Mouse (Mus musculus): ENCODE results near the gene 1700001C19Rik.

1700001C19Rik gene

DNA sequence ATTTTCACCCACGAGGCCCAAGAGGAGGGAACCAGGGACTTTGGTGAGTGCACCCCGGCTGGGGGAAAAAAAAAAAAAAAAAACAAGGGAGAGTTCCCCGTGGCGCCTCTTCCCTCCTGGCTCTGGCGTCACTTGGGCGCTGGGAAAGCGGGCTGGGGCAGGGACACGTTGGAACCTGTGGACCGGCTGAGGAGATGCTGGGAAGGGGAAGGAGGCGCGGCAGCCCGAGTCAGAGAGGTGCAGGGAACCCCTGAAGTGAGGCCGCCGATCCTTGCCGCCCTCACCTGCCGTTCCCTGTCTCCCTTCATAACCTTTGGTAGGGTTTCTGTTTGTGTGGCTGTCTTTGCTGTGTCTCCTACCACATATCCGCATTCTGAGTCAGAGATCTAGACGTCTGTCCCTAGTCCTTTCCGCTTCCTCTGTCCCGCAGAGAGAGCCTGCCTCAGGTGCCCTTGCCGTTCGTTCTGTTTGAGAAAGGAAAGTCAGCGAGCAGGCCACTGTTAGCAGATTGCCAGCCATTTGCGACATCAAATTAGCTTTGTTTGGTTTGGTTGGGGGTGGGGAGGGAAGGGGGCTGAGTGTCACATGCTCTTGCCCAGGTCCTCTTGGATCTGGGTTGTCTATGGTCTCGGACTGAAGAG, at the start of gene 1700001C19Rik:
Gene 1700001C19Rik, minus strand, starts transcription at position 470 of the 641 bp plus-strand sequence.
- Histone ChIP-seq H3K4me1 (replicated peaks; ENCODE audit: low read depth, low read length) (peaks cover 53% of the 10 kb centered on the region), H3K4me3 (replicated peaks; ENCODE audit: low read length) (peak within 1 kb of the TSS; percentile 84), H3K9me3 (ENCODE audit: low read length) (no peaks in the 10 kb centered on the region), H3K36me3 (ENCODE audit: insufficient read depth, low read length) (no peaks in the 10 kb centered on the region), H3K27me3 (ENCODE audit: insufficient read depth, low read length) (peaks cover 30% of the 10 kb centered on the region)
- no peak for TF ChIP-seq POU5F1 (IDR thresholded peaks at IDR 0.05; ENCODE audit: borderline replicate concordance, low read length)
- no peak for TF ChIP-seq CTCF (conservative IDR thresholded peaks at IDR 0.05; ENCODE audit: low read length)
- TF ChIP-seq NANOG (IDR thresholded peaks at IDR 0.05; ENCODE audit: borderline replicate concordance, low read length): no peak

DNA sequence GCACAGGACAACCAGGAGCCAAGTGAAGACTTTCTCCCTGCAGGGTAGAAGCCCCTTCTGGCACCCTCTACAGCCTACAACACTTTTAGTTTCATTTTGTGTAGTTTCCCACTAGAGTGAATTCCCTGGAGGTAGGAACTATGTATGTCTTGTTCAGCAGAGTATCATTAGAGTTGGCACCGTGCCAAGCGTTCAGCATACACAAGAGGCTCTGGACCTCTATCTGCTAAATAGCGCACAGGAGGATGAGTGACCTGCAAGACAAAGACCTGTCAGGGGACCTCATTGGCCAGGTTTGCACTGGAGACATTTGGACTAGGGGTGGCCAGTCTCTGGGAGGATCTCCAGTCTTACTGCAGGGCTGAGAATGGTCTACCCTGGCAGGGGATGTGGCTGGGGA, 48.6 kb upstream of the 1700001C19Rik start:
- Histone ChIP-seq H3K36me3 (ENCODE audit: insufficient read depth, low read length) (peaks cover 37% of the 10 kb centered on the region), H3K4me1 (replicated peaks; ENCODE audit: low read depth, low read length) (peaks cover 80% of the 10 kb centered on the region), H3K4me3 (replicated peaks; ENCODE audit: low read length) (no peak overlapping the region), H3K9me3 (ENCODE audit: low read length) (no peaks in the 10 kb centered on the region), H3K27me3 (ENCODE audit: insufficient read depth, low read length) (no peaks in the 10 kb centered on the region)
- TF ChIP-seq CTCF (conservative IDR thresholded peaks at IDR 0.05; ENCODE audit: low read length) (no peak), POU5F1 (IDR thresholded peaks at IDR 0.05; ENCODE audit: borderline replicate concordance, low read length) (no peak), NANOG (IDR thresholded peaks at IDR 0.05; ENCODE audit: borderline replicate concordance, low read length) (no peak)

DNA sequence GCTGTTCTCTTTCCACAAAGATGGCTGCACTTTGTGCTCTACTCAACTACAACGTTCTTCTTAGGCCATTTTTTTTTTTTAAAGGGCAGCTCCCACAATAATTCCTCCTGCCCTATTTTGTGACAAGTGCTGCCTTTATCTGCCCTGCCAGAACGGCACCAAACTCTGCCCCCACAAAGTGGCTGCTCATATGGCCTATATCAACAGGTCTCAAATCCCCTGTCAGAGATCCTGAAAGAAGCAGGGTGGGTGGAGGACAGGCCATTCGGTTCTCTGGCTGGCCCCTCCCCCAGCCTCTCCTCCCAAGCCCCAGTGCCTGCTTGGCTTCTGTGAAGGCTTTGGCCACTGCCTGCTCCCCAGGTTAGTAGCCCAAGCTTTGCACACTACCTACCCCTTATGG, 47.8 kb upstream of the 1700001C19Rik start:
- Histone ChIP-seq H3K36me3 (ENCODE audit: insufficient read depth, low read length) (peaks cover 29% of the 10 kb centered on the region), H3K4me3 (replicated peaks; ENCODE audit: low read length) (no peak overlapping the region), H3K4me1 (replicated peaks; ENCODE audit: low read depth, low read length) (peaks cover 80% of the 10 kb centered on the region), H3K9me3 (ENCODE audit: low read length) (no peaks in the 10 kb centered on the region), H3K27me3 (ENCODE audit: insufficient read depth, low read length) (no peaks in the 10 kb centered on the region)
- TF ChIP-seq POU5F1 (IDR thresholded peaks at IDR 0.05; ENCODE audit: borderline replicate concordance, low read length): no peak
- TF ChIP-seq NANOG (IDR thresholded peaks at IDR 0.05; ENCODE audit: borderline replicate concordance, low read length): no peak
- no peak for TF ChIP-seq CTCF (conservative IDR thresholded peaks at IDR 0.05; ENCODE audit: low read length)

DNA sequence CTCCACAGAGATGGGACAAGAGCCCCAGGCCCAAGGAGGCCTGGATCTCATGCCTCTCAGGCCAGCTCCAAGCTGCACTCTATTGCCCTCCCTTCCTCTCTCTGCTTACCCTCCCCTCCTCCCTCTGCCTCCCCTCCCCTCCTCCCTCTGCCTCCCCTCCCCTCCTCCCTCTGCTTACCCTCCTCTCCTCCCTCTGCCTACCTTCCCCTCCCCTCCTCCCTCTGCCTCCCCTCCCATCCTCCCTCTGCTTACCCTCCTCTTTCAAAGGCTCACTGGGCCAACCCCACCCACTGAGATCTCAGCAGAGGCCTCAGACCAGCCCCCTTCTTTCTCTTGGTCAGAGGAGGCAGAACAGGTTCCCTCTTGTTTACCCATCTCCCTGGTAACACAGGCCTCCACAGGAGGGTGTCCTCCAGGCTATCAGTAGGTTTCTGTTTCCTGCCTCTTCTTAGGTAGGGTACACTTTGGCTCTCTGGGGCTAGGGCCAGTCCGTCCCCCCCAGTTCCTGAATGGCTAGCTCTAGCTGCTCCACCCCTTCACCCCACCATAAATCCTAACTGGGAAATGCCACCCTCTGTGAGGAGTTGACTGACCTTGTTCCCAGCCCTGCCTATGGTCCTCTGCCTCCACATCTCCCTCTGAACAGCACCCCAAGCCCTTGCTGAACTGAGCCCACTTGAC, 47.2 kb upstream of the 1700001C19Rik start:
- no peaks in the 10 kb centered on the region for H3K27me3 ChIP-seq (ENCODE audit: insufficient read depth, low read length)
- H3K4me3 ChIP-seq (replicated peaks; ENCODE audit: low read length): no peak overlapping the region
- TF ChIP-seq POU5F1 (IDR thresholded peaks at IDR 0.05; ENCODE audit: borderline replicate concordance, low read length) (no peak), CTCF (conservative IDR thresholded peaks at IDR 0.05; ENCODE audit: low read length) (no peak), NANOG (IDR thresholded peaks at IDR 0.05; ENCODE audit: borderline replicate concordance, low read length) (no peak)
- peaks cover 23% of the 10 kb centered on the region for H3K36me3 ChIP-seq (ENCODE audit: insufficient read depth, low read length)
- no peaks in the 10 kb centered on the region for H3K9me3 ChIP-seq (ENCODE audit: low read length)
- H3K4me1 ChIP-seq (replicated peaks; ENCODE audit: low read depth, low read length): peaks cover 78% of the 10 kb centered on the region

DNA sequence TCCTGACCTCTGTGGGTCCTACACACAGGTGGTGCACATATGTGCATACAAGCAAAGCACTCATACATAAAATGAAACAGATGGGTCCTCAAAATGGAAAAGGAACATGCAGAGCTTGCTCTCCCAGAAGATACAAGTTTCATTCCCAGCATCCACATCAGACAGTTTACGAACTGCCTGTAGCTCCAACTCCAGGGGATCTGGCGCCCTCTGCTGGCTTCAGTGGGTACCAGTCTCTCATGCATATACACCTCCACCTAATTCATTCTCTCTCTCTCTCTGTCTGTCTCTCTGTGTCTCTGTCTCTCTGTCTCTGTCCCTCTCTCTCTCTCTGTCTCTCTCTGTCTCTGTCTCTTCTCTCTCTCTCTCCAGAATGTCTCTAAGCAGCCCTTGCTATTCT, 45.2 kb upstream of the 1700001C19Rik start:
- Histone ChIP-seq H3K4me3 (replicated peaks; ENCODE audit: low read length) (no peak overlapping the region), H3K36me3 (ENCODE audit: insufficient read depth, low read length) (peaks cover 3% of the 10 kb centered on the region), H3K27me3 (ENCODE audit: insufficient read depth, low read length) (no peaks in the 10 kb centered on the region), H3K4me1 (replicated peaks; ENCODE audit: low read depth, low read length) (peaks cover 58% of the 10 kb centered on the region), H3K9me3 (ENCODE audit: low read length) (no peaks in the 10 kb centered on the region)
- TF ChIP-seq NANOG (IDR thresholded peaks at IDR 0.05; ENCODE audit: borderline replicate concordance, low read length) (no peak), CTCF (conservative IDR thresholded peaks at IDR 0.05; ENCODE audit: low read length) (peak; percentile 91), POU5F1 (IDR thresholded peaks at IDR 0.05; ENCODE audit: borderline replicate concordance, low read length) (no peak)

DNA sequence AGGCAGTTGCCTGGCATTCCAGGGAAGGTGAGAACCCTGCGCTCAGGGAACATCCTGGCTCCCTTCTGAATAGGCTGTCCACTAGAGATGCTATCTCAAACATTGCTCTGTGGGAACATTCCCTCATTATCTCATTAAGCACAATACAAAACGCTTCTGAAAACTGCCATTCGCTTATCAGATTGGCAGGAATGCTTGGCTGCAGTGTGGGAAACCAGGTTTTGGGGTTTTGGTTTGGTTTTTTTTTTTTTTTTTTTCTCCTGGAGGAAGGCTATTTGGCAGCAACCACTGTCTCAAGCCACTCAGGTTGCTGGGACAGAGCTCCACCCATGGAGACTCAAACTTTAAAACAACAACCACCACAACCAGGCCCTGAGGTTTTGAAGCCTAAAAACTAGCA, 42.7 kb upstream of the 1700001C19Rik start:
- Histone ChIP-seq H3K4me1 (replicated peaks; ENCODE audit: low read depth, low read length) (peaks cover 33% of the 10 kb centered on the region), H3K4me3 (replicated peaks; ENCODE audit: low read length) (no peak overlapping the region), H3K36me3 (ENCODE audit: insufficient read depth, low read length) (no peaks in the 10 kb centered on the region), H3K27me3 (ENCODE audit: insufficient read depth, low read length) (no peaks in the 10 kb centered on the region), H3K9me3 (ENCODE audit: low read length) (no peaks in the 10 kb centered on the region)
- TF ChIP-seq CTCF (conservative IDR thresholded peaks at IDR 0.05; ENCODE audit: low read length) (no peak), POU5F1 (IDR thresholded peaks at IDR 0.05; ENCODE audit: borderline replicate concordance, low read length) (no peak), NANOG (IDR thresholded peaks at IDR 0.05; ENCODE audit: borderline replicate concordance, low read length) (no peak)

DNA sequence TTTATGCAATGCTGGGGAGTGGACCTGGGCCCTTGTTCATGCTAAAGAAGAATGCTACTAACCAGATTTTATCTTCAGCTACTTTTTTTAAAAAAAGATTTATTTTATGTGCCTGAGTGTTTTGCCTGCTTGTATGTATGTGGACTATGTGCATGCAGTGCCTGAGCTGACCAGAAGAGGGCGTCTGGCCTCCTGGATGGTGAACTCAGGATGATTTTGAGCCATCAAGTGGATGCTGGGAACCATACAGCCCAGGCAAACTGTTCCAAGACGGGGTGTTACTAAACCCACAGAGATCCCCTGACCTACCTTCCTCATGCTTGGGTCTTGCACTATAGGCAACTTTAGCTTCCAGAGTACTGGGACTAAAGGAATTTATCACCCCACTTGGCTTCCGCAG, 38.5 kb upstream of the 1700001C19Rik start:
- TF ChIP-seq POU5F1 (IDR thresholded peaks at IDR 0.05; ENCODE audit: borderline replicate concordance, low read length) (no peak), CTCF (conservative IDR thresholded peaks at IDR 0.05; ENCODE audit: low read length) (peak; percentile 95)

DNA sequence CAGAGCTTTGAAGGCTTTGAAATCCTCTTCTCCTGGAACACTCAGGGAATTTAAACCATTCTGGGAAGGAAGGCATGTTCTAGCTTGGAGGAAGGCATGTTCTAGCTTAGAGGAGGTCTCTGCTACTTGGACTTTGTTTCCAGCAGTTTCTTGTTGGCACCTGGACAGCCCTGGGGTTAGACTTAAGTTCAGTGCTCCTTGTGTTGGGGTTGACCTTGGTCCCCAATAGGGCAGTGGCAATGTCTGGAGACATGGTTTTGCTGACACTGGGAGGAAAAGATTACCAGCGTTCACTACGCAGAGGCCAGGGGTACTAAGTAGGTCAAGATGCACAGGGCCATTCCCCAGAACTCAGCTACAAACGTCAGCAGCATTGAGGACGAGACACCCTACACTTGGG, 38.0 kb upstream of the 1700001C19Rik start:
- no peaks in the 10 kb centered on the region for H3K36me3 ChIP-seq (ENCODE audit: insufficient read depth, low read length)
- TF ChIP-seq POU5F1 (IDR thresholded peaks at IDR 0.05; ENCODE audit: borderline replicate concordance, low read length) (no peak), NANOG (IDR thresholded peaks at IDR 0.05; ENCODE audit: borderline replicate concordance, low read length) (no peak), CTCF (conservative IDR thresholded peaks at IDR 0.05; ENCODE audit: low read length) (no peak)
- no peak overlapping the region for H3K4me3 ChIP-seq (replicated peaks; ENCODE audit: low read length)
- H3K27me3 ChIP-seq (ENCODE audit: insufficient read depth, low read length): peaks cover 2% of the 10 kb centered on the region; the same call in 1 of the 2 replicates
- no peaks in the 10 kb centered on the region for H3K9me3 ChIP-seq (ENCODE audit: low read length)
- peaks cover 41% of the 10 kb centered on the region for H3K4me1 ChIP-seq (replicated peaks; ENCODE audit: low read depth, low read length)

More for the DNA sequence above, 38.5 kb upstream of the 1700001C19Rik start:
- Histone ChIP-seq H3K36me3 (ENCODE audit: insufficient read depth, low read length) (no peaks in the 10 kb centered on the region), H3K9me3 (ENCODE audit: low read length) (no peaks in the 10 kb centered on the region), H3K4me3 (replicated peaks; ENCODE audit: low read length) (no peak overlapping the region), H3K4me1 (replicated peaks; ENCODE audit: low read depth, low read length) (peaks cover 41% of the 10 kb centered on the region), H3K27me3 (ENCODE audit: insufficient read depth, low read length) (0 out of 2 replicates have a peak, but pooled peaks cover 2% of the 10 kb centered on the region)

Data from E14TG2a.4 (cell line).